ENCODE assay signal across 20 mouse cellular contexts in genomic region chr7:141190220-141190619, GRCm38 (mm10).
"Had no signal": no experiment of that assay in that cellular context is flagged by ENCODE, and none has a peak within 500 bp of the region (broad histone marks: within the 10 kb centered on the region; RNA-seq: fewer than 3 reads in every experiment).

No protein-coding gene starts in this region.

- ATAC-seq: hindbrain, embryonic 16.5 days; hindbrain, postnatal 0 days; inflammation-experienced regulatory T-cells, adult 6 months; intestine, embryonic 15.5 days; intestine, embryonic 16.5 days; intestine, postnatal 0 days had no signal

- H3K9me3 ChIP-seq: heart, embryonic 10.5 days; heart, embryonic 12.5 days; heart, embryonic 13.5 days; heart, embryonic 15.5 days; hindbrain, embryonic 10.5 days; hindbrain, embryonic 12.5 days; hindbrain, embryonic 13.5 days; hindbrain, embryonic 15.5 days; intestine, embryonic 15.5 days; kidney, embryonic 15.5 days had no signal

- H3K9ac ChIP-seq: heart, embryonic 13.5 days; heart, embryonic 15.5 days; hindbrain, embryonic 13.5 days; hindbrain, embryonic 14.5 days; hindbrain, embryonic 15.5 days; intestine, embryonic 15.5 days; kidney, embryonic 15.5 days had no signal

- H3K27ac ChIP-seq: heart, embryonic 10.5 days; heart, embryonic 13.5 days; heart, embryonic 15.5 days; hindbrain, embryonic 10.5 days; hindbrain, embryonic 12.5 days; hindbrain, embryonic 13.5 days; hindbrain, embryonic 14.5 days; hindbrain, embryonic 15.5 days; hindbrain, postnatal 0 days; intestine, embryonic 15.5 days; kidney, postnatal 0 days; layer of hippocampus, adult 2 months had no signal

- H3K4me2 ChIP-seq: heart, embryonic 12.5 days; heart, embryonic 13.5 days; heart, embryonic 15.5 days; hindbrain, embryonic 12.5 days; hindbrain, embryonic 13.5 days; hindbrain, embryonic 14.5 days; hindbrain, embryonic 15.5 days; intestine, embryonic 15.5 days; kidney, embryonic 15.5 days had no signal

- DNase-seq: layer of hippocampus, adult 9-11 months; layer of hippocampus, postnatal 36 days had no signal

- H3K27me3 ChIP-seq: heart, embryonic 12.5 days; heart, embryonic 13.5 days; heart, embryonic 15.5 days; hindbrain, embryonic 12.5 days; hindbrain, embryonic 13.5 days; hindbrain, embryonic 15.5 days; intestine, embryonic 15.5 days; kidney, embryonic 15.5 days had no signal

- H3K4me3 ChIP-seq: heart, embryonic 10.5 days; heart, embryonic 12.5 days; heart, embryonic 13.5 days; heart, embryonic 15.5 days; hindbrain, embryonic 10.5 days; hindbrain, embryonic 12.5 days; hindbrain, embryonic 13.5 days; hindbrain, embryonic 15.5 days; intestine, embryonic 15.5 days; kidney, embryonic 15.5 days; layer of hippocampus, adult 2 months had no signal
